Mouse (Mus musculus) frontal cortex, postnatal 36 days (tissue): ENCODE measurements around the gene Fam78b.

Experiments used
- DNase-seq, 2 experiments: peaks; one replicate each; pipeline ENCODE4 v3.0.0; 2022; ENCODE audit warnings: low spot score in 2 of 2

Gene Fam78b

GRCm38 (mm10) chr1:167032046-167032648 is 30.9 kb downstream of the Fam78b start:
- no peak for DNase-seq

DNA sequence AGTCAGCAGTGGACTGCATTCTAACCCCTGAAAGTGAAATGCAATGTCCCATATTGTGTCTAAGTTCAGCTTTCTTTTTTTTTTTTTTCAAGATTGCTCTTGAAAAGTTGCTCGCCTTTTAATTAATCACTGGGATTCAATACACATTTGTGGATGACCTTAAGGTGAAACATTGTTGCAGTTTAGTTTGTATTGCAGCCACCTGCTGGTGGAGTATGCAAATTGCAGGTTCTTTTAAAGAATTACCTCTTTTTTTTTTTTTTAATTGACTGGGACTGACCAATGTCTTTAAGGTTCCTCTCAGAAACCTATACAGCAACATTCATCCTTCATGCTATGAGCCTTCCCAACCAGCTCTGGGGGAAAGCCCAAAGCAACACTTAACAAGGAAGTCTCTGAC is 33.2 kb downstream of the Fam78b start:
- DNase-seq, result no peak

- DNase-seq, result no peak
Observed at GRCm38 (mm10) chr1:167042558-167042957, 41.3 kb downstream of the Fam78b start.

- no peak for DNase-seq
Observed at GRCm38 (mm10) chr1:167046169-167046927, 45.1 kb downstream of the Fam78b start.

DNA sequence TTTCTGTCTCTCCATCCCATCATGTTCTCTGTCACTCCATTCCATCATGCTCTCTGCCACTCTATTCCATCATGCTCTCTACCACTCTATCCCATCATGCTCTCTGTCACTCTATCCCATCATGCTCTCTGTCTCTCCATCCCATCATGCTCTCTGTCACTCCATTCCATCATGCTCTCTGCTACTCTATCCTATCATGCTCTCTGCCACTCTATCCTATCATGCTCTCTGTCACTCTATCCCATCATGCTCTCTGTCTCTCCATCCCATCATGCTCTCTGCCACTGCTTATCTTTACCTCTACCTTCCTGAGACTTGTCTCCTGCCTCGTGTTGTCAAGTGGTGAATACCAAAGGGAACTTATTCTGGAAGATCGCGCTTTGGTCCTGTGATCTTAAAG is 49.6 kb downstream of the Fam78b start:
- no peak for DNase-seq

DNA sequence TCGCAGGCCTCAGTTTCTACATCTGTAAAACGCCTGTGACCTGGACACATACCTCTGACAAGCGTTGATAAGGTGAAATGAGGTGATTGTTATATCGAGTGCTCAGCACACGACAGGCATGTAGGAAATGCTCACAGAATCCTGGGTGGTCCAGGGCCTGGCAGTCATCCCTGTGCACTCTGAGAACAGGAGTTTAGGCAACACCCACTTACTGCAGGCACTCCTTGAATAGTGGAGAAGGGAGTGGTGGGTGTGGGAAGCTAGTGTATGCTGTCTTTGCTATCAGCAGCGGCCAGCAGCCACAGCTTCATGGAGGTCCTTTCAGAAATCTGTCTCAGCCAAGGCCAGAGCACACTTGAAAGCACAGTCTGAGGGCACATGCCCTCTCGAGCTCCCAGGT is 52.8 kb downstream of the Fam78b start:
- DNase-seq, result no peak

- DNase-seq, result peak in 1 of 2 experiments; percentile 33
Observed at GRCm38 (mm10) chr1:167057543-167057942, 56.3 kb downstream of the Fam78b start.

DNA sequence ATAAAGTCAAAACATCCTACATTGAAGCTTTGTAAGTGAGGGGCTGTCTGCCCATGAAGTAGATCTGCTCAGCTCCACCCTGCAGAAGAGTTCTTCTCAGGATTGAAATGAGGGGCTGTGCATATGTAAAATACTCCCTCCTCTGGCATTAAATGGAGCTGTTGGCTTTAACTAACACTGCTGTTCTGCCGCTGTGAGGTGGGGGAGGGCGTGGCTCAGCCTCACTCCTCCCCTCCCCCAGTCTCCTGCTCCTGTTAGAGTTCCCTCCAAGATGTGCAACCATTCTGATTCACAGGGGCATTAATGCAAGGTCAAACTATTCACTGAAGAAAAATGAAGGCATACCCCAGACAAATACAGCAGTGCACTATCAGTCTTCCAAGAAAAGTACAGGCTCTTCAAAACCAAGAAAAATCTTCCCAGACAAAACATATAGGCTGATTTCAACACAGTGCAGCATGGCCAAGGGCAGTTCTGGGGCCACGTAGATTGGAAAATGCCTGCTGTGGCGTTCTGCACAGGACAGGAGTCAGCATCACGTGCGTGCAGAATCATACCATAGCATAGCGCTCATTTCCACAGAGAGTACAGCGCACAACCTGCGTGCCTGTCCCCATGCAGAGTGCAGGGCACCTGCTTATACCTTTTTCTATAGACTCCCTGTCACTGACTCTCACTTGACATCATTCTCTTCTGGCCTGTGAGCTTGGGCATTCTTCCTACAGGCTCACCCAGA is 58.5 kb downstream of the Fam78b start:
- no peak for DNase-seq

DNA sequence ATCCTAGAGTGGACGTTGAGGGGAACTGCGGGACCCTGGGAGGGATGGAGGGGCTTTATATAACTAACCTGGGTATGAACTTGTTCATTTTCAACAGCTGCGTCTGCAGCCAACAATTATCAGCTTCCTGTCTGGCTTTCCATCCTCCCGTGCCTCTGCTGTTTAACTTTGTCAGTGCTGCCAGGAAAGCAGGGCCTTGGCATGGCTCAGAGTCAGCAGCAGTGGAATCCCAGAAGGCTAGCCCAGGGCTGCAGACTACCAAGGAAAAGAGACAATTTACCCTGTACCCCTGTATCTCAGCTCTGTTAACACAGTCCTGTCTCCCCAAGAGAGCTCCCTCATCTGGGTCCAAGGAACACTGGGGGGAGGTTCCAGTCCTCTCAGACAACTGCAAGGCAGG is 62.8 kb downstream of the Fam78b start:
- no peak for DNase-seq

DNA sequence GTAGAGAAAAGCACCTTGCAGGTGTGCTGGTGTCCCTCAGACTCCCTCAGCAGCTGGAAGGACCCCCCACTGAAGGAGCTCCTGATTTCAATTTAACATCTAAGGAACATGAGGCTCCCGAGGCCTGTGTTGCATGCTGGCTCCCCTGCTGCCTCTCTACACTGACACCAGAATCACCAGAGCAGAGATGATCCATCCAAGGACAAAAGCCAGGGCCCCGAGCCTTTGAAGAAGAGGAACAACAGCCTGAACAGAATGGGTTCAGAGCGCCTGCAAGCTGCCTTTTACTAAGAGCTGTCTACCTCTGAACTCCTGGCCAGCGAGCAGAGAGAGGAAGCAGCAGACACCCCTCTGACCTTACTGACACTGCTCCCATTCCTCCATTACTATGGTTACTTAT is 64.3 kb downstream of the Fam78b start:
- no peak for DNase-seq

DNA sequence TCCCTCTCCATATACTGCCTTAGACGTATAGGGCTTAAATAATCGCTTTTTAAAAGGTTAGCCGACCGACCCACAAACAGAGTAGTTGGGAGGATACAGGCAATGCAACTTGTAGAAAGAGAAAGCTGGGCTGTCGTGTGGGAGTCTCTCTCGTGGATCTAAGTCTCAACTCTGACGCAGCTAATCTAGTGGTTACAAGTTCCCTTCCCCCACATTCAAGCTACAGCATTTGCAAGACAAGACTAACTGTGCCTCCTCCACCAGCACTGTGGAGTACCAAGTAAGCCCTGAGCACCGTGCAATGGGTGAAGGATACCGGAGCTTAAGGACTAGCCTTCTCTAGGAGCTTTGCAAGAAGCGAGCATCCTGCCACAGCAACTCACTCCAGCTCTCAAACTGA is 64.8 kb downstream of the Fam78b start:
- no peak for DNase-seq

- no peak for DNase-seq
Observed at GRCm38 (mm10) chr1:167066933-167067341, 65.7 kb downstream of the Fam78b start.

DNA sequence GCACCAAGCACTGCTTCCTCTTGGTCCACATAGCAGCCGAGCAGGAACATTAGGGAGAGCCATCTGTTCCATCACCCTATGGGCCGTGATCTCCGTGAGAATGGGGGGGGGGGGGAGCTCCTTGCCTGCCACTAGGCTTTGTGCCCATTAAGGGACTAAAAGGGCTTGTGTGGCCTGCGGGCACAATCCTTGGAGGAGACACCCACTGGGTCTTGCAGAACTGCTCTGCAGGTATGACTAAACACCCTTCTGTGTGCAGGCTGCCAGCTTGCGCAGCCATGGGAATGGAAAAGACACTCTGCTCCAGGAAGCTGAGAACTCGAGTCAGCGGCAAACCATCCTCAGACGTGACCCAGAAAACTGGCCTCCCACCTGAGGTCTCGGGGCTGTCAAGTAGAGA is 68.5 kb downstream of the Fam78b start:
- DNase-seq, result no peak

DNA sequence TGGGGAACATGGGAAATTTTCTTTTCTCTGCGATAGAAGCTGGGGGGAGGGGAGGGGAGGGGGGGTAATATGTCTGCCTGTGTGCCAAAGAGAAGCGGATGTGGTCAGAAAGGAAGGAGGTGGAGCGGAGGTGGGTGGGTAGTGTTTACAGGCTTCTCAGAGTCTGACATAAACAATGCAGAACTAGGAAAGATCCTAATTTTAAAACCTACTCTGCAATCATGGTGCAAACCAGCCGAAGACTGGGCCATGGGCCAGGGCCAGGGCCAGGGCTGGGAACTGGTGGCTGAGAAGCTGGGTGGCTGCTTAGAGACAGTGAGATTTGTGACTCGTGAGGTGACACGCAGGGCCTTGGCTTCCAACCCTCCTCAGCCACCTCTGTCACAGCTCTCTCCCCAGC is 69.1 kb downstream of the Fam78b start:
- no peak for DNase-seq

- no peak for DNase-seq
Observed at GRCm38 (mm10) chr1:167075726-167076125, 74.5 kb downstream of the Fam78b start.

- DNase-seq, result no peak
Observed at GRCm38 (mm10) chr1:167079476-167079875, 78.3 kb downstream of the Fam78b start.

GRCm38 (mm10) chr1:167081946-167082345 is 80.7 kb downstream of the Fam78b start:
- no peak for DNase-seq

DNA sequence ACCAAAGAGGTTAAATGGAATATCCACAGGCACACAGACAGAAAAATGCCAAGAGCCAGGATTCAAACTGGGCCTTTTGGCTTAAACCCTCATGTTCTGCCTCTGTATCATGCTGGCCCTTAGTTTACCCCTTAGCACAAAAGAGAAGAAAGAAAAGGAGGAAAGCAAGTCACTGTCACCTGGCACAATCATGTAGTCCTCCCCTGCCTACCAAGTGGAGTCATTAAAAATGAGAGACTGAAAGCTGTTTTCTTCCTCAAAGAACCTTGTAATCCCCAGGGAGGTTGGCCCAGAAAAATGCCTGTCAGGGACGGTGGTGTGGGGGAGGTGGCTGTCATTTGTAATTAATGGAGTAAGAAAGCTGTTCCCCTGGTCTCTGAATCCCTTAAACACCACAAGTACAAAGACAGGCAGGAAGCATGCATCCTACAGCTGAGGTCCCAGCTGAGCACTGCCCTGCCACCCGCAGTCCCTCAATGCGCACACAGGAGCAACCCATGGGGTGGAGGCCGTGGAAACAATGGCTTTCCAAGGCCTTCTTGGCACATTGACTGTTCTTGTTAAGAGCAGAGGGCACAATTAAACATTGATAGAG is 81.4 kb downstream of the Fam78b start:
- no peak for DNase-seq

DNA sequence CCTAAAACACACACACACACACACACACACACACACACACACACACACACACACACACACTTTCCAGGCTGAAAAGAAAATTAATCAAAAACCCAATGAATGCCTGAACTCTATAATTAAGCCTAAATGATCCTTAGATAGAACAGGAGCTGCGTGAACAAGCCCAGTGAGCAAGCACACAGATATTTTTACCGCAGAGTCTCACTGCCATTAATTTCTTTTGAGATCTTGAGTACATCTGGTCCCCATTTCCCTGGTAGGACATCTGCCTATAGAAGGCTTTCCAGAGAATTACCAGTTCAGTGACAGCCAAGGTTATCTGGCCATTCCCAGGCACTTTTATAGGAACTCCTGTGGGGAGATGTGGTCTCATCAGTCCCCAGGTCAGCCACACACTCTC is 82.0 kb downstream of the Fam78b start:
- no peak for DNase-seq

GRCm38 (mm10) chr1:167084330-167084729 is 83.1 kb downstream of the Fam78b start:
- peak in 1 of 2 experiments; percentile 53 for DNase-seq

DNA sequence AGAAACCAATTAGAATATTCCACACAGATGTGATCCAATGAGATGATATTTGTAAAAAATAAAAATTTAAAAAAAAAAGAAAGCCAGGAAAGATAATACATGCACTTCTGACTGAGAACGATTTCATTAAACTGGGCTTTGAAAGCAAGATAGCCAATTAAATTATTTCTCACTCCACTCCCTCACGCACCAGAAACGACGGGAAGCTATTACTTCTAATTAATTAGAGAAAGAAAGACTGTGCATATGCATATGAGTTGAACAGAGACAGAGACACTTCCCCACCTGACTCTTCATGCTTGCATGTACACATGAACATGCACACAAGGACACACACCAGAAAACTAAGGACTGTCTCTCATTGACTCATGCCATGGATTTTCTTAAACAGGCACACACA is 84.2 kb downstream of the Fam78b start:
- no peak for DNase-seq

GRCm38 (mm10) chr1:167090466-167090865 is 89.2 kb downstream of the Fam78b start:
- DNase-seq, result no peak

- DNase-seq, result no peak
Observed at GRCm38 (mm10) chr1:167093551-167093950, 92.3 kb downstream of the Fam78b start.
